Mouse (Mus musculus) kidney, embryonic 15.5 days (tissue): Measurements from ENCODE around the gene Axin1. TPM values are rescaled to one million over a fixed set of nuclear protein-coding genes. Genes with fewer than 3 reads are reported as not detected.

ENCODE experiments used
- ATAC-seq: fragments of 200-750 bp; cut with Nextera tagmentation; replicated peaks from 2 replicates; pipeline ENCODE4 v1.8.0; 2017; ENCODE audit warnings: moderate TSS enrichment; ENCODE audit not compliant: low FRiP score
- H3K27ac ChIP-seq: fragments of 300-500 bp; sonication (generic); 2 replicates; pipeline ENCODE4 v1.5.1; 2015; ENCODE audit warnings: mild to moderate bottlenecking, inconsistent platforms
- H3K27me3 ChIP-seq: fragments of 300-500 bp; sonication (generic); 2 replicates; pipeline ENCODE4 v1.6.1; 2015; ENCODE audit warnings: inconsistent platforms
- H3K36me3 ChIP-seq: fragments of 300-500 bp; sonication (generic); 2 replicates; pipeline ENCODE4 v1.6.1; 2015; ENCODE audit warnings: inconsistent platforms
- H3K4me1 ChIP-seq: fragments of 300-500 bp; sonication (generic); 2 replicates; pipeline ENCODE4 v1.6.1; 2015; ENCODE audit warnings: inconsistent platforms
- H3K4me2 ChIP-seq: fragments of 300-500 bp; sonication (generic); 2 replicates; pipeline ENCODE4 v1.6.1; 2015; ENCODE audit warnings: moderate library complexity, mild to moderate bottlenecking, inconsistent platforms
- H3K4me3 ChIP-seq: fragments of 300-500 bp; sonication (generic); replicated peaks from 2 replicates; pipeline ENCODE4 v1.5.1; 2015; ENCODE audit warnings: mild to moderate bottlenecking, inconsistent platforms
- H3K9ac ChIP-seq: fragments of 300-500 bp; sonication (generic); 2 replicates; pipeline ENCODE4 v1.6.1; 2015; ENCODE audit warnings: mild to moderate bottlenecking, inconsistent platforms
- H3K9me3 ChIP-seq: fragments of 300-500 bp; sonication (generic); replicated peaks from 2 replicates; pipeline ENCODE4 v1.6.1; 2016; ENCODE audit warnings: inconsistent platforms
- WGBS: fragments of 180-500 bp; shearing (Covaris S2); methylation state at CpG from one replicate; pipeline ENCODE4 v1.1.7; 2015; ENCODE audit warnings: mixed read lengths; 5-methylcytosine and 5-hydroxymethylcytosine counted together
- polyA plus RNA-seq: library from polyadenylated mRNA; unstranded; fragments of >200 nt; fragmentation: Nextera tagmentation; extraction: Ambion mirVana; gene quantifications from 2 replicates; pipeline ENCODE4 v1.2.1, GENCODE M21; 2015

Axin1 gene
- polyA plus RNA-seq, 1 experiment from 2014 or later = 8.0 TPM

- Histone ChIP-seq H3K36me3 (peaks cover 23% of the 10 kb centered on the region), H3K27ac (no peak overlapping the region), H3K9ac (peak overlapping the region; percentile 61), H3K4me3 (peak overlapping the region; percentile 61), H3K27me3 (peaks cover 60% of the 10 kb centered on the region), H3K4me2 (peak overlapping the region; percentile 89), H3K4me1 (peaks cover 51% of the 10 kb centered on the region), H3K9me3 (no peaks in the 10 kb centered on the region)
- peak; percentile 49; the same call in 1 of the 2 replicates for ATAC-seq
- under 1% methylated on average over 91 of the region's 92 CpGs for WGBS
Observed at GRCm38 (mm10) chr17:26200831-26201705, 62.6 kb downstream of the Axin1 start.

DNA sequence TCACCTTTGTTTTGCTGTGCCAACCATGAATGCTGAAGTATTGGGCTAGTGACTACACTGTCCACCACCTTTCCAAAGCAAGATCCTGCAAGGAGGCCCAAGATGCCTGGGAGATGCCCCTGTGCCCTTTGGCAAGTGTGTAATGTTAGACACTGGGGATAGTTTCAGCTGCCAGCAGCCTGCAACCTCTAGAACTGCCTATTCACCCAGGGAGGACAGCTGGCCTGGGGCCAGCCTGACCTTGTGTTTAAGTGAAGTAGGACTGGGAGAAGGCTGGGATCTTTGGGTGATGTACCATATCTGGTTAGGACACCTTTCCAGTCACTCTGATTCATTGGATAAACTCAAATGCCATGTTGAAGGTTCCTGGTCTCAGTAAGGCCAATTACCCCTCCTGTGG is 63.5 kb downstream of the Axin1 start:
- Histone ChIP-seq H3K4me3 (peak overlapping the region; percentile 61; the same call in 1 of the 2 replicates), H3K27ac (no peak overlapping the region), H3K4me1 (peaks cover 51% of the 10 kb centered on the region), H3K9ac (no peak overlapping the region), H3K36me3 (peaks cover 14% of the 10 kb centered on the region), H3K27me3 (peaks cover 61% of the 10 kb centered on the region), H3K4me2 (peak overlapping the region; percentile 89; the same call in 1 of the 2 replicates), H3K9me3 (no peaks in the 10 kb centered on the region)
- ATAC-seq = no peak

DNA sequence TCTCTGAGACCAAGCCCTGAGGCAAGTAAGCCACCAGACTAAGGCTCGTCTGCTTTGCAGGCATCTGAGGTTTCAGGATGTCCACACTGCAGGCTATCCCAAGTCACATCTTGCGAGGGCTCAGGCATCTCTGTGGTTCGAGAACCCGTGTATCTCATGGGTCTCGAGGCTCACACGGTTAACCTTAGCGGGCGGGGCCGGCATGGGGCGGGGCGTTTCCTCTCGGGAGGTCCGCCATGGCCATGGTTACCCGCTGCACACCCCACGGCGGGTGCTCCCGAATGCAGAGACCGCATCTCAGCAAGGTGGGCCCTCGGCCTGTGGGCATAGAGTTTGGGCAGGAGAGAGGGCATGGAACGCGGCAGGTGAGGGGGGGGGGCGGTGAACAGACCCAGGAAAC is 64.2 kb downstream of the Axin1 start, which contains the start of gene Rgs11:
Gene Rgs11 (plus strand): TSS at position 215 of the 400 bp plus-strand sequence.
- H3K9ac ChIP-seq = peak within 1 kb of the TSS; percentile 24
- no peak within 1 kb of the TSS for H3K27ac ChIP-seq
- ATAC-seq = no peak
- H3K4me3 ChIP-seq = peak within 1 kb of the TSS; percentile 61
- H3K4me2 ChIP-seq = peak within 1 kb of the TSS; percentile 95
- H3K36me3 ChIP-seq = peaks cover 6% of the 10 kb centered on the region
- peaks cover 51% of the 10 kb centered on the region for H3K4me1 ChIP-seq
- WGBS = 1% methylated on average over 22 of the region's 22 CpGs
- no peaks in the 10 kb centered on the region for H3K9me3 ChIP-seq
- H3K27me3 ChIP-seq = peaks cover 61% of the 10 kb centered on the region

DNA sequence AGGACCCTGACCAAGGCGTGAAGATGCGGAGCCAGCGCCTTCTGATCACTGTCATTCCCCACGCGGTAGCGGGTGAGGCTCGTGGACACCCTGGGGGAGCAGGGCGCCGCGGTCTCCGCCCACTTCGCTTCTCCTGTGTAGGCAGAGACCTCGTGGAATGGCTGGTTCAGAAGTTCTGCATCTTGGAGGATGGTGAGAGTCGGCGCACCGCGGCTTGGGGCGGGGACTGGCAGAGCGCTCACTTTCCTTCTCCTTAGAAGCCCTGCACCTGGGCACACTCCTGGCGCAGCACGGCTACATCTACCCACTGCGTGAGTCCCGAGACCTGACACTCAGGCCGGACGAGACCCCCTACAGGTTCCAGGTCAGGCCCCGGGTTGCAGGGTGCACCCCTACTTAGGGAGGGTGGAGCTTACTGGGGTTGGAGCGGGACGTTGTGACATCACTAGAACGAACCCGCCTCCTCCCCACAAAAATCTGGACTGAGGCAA is 64.9 kb downstream of the Axin1 start:
- Histone ChIP-seq H3K4me3 (peak overlapping the region; percentile 52), H3K9ac (peak overlapping the region; percentile 24), H3K27me3 (peaks cover 61% of the 10 kb centered on the region), H3K4me2 (peak overlapping the region; percentile 95), H3K9me3 (no peaks in the 10 kb centered on the region), H3K27ac (no peak overlapping the region), H3K4me1 (peaks cover 51% of the 10 kb centered on the region), H3K36me3 (peaks cover under 1% of the 10 kb centered on the region; the same call in 1 of the 2 replicates)
- WGBS = 1% methylated on average over 30 of the region's 30 CpGs
- no peak for ATAC-seq

GRCm38 (mm10) chr17:26204766-26205165 is 66.3 kb downstream of the Axin1 start:
- Histone ChIP-seq H3K4me3 (no peak overlapping the region), H3K4me2 (no peak overlapping the region), H3K9me3 (no peaks in the 10 kb centered on the region), H3K27ac (no peak overlapping the region), H3K36me3 (no peaks in the 10 kb centered on the region), H3K27me3 (peaks cover 55% of the 10 kb centered on the region), H3K4me1 (peaks cover 51% of the 10 kb centered on the region), H3K9ac (no peak overlapping the region)
- ATAC-seq = no peak
- 23% methylated on average over 11 of the region's 11 CpGs for WGBS

DNA sequence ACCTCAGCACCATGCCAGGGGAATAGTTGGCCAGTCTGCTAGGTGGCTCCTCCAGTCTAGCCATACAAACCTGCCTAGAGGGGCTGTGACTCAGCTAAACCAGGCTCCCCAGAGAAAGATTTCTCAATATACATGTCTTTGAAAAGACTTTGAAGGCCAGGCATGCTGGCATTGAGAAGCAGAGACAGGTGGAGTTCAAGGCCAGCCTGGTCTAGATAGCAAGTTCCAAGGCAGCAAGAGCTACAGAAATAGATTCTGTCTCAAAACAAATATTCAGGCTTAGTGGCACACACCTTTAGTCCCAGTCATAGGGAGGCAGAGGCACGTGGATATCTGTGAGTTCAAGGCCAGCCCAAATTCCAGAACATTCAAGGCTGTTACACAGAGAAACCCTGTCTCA is 67.9 kb downstream of the Axin1 start:
- Histone ChIP-seq H3K4me3 (no peak overlapping the region), H3K9ac (no peak overlapping the region), H3K4me2 (no peak overlapping the region), H3K27ac (no peak overlapping the region), H3K9me3 (no peaks in the 10 kb centered on the region), H3K27me3 (peaks cover 39% of the 10 kb centered on the region), H3K4me1 (peaks cover 38% of the 10 kb centered on the region), H3K36me3 (no peaks in the 10 kb centered on the region)
- WGBS = 70% methylated on average over 1 of the region's 1 CpGs
- ATAC-seq = no peak

GRCm38 (mm10) chr17:26207686-26208085 is 69.2 kb downstream of the Axin1 start, which contains the start of gene Arhgdig:
TSS of gene Arhgdig (minus strand) at chr17:26207786.
- peaks cover 26% of the 10 kb centered on the region for H3K27me3 ChIP-seq
- H3K9ac ChIP-seq = no peak within 1 kb of the TSS
- H3K4me1 ChIP-seq = peaks cover 26% of the 10 kb centered on the region
- H3K36me3 ChIP-seq = no peaks in the 10 kb centered on the region
- no peak within 1 kb of the TSS for H3K4me3 ChIP-seq
- H3K27ac ChIP-seq = no peak within 1 kb of the TSS
- ATAC-seq = no peak
- H3K9me3 ChIP-seq = no peaks in the 10 kb centered on the region
- 84% methylated on average over 12 of the region's 12 CpGs for WGBS
- no peak within 1 kb of the TSS for H3K4me2 ChIP-seq

- no peak for ATAC-seq
- H3K9me3 ChIP-seq = no peaks in the 10 kb centered on the region
- no peak overlapping the region for H3K4me3 ChIP-seq
- H3K27me3 ChIP-seq = no peaks in the 10 kb centered on the region
- H3K4me2 ChIP-seq = no peak overlapping the region
- H3K27ac ChIP-seq = no peak overlapping the region
- H3K9ac ChIP-seq = no peak overlapping the region
- 88% methylated on average over 7 of the region's 7 CpGs for WGBS
- peaks cover 23% of the 10 kb centered on the region; the same call in 1 of the 2 replicates for H3K36me3 ChIP-seq
- no peaks in the 10 kb centered on the region for H3K4me1 ChIP-seq
Observed at GRCm38 (mm10) chr17:26212241-26212640, 73.8 kb downstream of the Axin1 start.

GRCm38 (mm10) chr17:26212681-26213080 is 74.2 kb downstream of the Axin1 start:
- Histone ChIP-seq H3K27me3 (no peaks in the 10 kb centered on the region), H3K36me3 (peaks cover 23% of the 10 kb centered on the region; the same call in 1 of the 2 replicates), H3K9ac (no peak overlapping the region), H3K9me3 (no peaks in the 10 kb centered on the region), H3K4me1 (no peaks in the 10 kb centered on the region), H3K4me3 (no peak overlapping the region), H3K27ac (no peak overlapping the region), H3K4me2 (no peak overlapping the region)
- WGBS = 86% methylated on average over 11 of the region's 11 CpGs
- ATAC-seq = no peak

- Histone ChIP-seq H3K4me2 (no peak overlapping the region), H3K4me3 (no peak overlapping the region), H3K27ac (no peak overlapping the region; the same call in 1 of the 2 replicates), H3K27me3 (no peaks in the 10 kb centered on the region), H3K9me3 (no peaks in the 10 kb centered on the region), H3K9ac (no peak overlapping the region), H3K4me1 (peaks cover 14% of the 10 kb centered on the region; the same call in 1 of the 2 replicates), H3K36me3 (peaks cover 13% of the 10 kb centered on the region)
- ATAC-seq = no peak
- WGBS = 77% methylated on average over 2 of the region's 2 CpGs
Observed at GRCm38 (mm10) chr17:26221508-26221907, 83.0 kb downstream of the Axin1 start.

DNA sequence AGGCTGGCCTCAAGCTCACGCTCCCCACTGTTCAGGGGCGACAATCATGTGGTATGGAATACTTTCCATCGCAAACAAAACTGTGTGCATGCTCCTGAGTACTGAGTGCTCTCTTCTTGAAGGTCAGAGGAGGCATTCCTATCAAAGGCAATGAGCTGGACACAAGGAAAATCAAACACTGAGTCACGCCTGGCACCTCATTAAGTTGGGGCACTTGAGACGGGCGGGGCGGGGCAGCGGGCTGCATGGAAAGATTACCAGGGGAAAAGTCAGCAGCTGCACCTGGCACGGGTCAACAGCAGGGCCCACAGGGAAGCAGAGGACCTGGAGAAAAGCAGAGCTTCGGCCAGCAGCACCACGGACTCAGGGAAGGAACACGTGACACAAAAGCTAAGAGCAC is 86.7 kb downstream of the Axin1 start:
- Histone ChIP-seq H3K9me3 (no peaks in the 10 kb centered on the region), H3K4me1 (peaks cover 14% of the 10 kb centered on the region; the same call in 1 of the 2 replicates), H3K4me3 (no peak overlapping the region), H3K4me2 (no peak overlapping the region), H3K27ac (peak overlapping the region; percentile 66), H3K9ac (no peak overlapping the region), H3K27me3 (no peaks in the 10 kb centered on the region), H3K36me3 (0 out of 2 replicates have a peak, but pooled peaks cover 2% of the 10 kb centered on the region)
- 0 out of 2 replicates have a peak, but pooled peaks have one; percentile 33 for ATAC-seq
- 59% methylated on average over 12 of the region's 12 CpGs for WGBS

DNA sequence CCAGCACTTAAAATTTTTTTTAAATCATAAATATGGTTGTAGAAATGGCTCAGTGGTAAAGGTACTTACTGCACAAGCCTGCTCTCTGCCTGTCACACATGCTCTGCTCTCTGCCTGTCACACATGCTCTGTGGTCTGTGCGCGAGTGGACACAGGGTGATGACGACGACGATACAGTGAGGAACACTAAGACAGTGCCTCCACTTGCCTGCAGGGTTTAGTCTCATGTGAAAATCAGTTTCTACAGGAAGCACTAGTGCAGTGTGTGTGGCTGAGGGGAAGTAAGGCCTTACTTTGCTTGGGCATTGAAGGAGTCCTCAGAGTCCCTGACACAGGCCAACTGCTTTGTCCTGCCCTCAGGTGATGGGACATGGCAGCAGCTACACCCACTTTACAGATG is 91.3 kb downstream of the Axin1 start:
- no peak overlapping the region for H3K9ac ChIP-seq
- 96% methylated on average over 5 of the region's 5 CpGs for WGBS
- no peak overlapping the region for H3K4me2 ChIP-seq
- no peak overlapping the region for H3K27ac ChIP-seq
- ATAC-seq = no peak
- H3K9me3 ChIP-seq = no peaks in the 10 kb centered on the region
- H3K36me3 ChIP-seq = no peaks in the 10 kb centered on the region
- no peak overlapping the region for H3K4me3 ChIP-seq
- peaks cover 13% of the 10 kb centered on the region; the same call in 1 of the 2 replicates for H3K4me1 ChIP-seq
- no peaks in the 10 kb centered on the region for H3K27me3 ChIP-seq
